Mouse (Mus musculus): Measurements from ENCODE around the gene U2af1. TPM values are rescaled to one million over a fixed set of nuclear protein-coding genes. Genes with fewer than 3 reads are reported as not detected.

The U2af1 gene
- polyA plus RNA-seq, 1 experiment from 2014 or later = 139 TPM

DNA sequence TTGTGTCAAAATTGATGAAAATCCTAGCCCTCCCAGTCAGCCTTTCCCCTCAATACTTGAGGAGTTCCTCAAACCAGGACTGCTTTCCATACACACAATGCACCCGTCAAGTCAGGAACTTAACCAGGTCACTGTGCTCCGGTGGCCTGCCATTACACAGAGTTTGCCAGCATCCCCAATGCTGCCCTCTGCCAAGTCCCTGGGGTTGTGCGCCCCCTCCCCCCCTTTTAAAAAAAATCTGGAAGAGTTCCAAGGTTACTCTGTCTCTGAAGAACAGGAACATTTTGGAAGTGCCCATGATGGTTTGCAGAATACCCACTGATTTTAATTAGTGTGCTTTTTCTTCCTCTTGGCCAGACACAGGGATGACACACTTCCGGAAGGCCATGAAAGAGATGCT lies 19.0 kb downstream of the U2af1 start:
- H3K4me2 ChIP-seq = no peak overlapping the region
- no peak overlapping the region for H3K4me3 ChIP-seq (replicated peaks)
- H3K27ac ChIP-seq (replicated peaks) = no peak overlapping the region
- no peaks in the 10 kb centered on the region for H3K36me3 ChIP-seq (replicated peaks)
- H3K27me3 ChIP-seq = peaks cover 40% of the 10 kb centered on the region
- H3K9me3 ChIP-seq (replicated peaks) = no peaks in the 10 kb centered on the region
- H3K9ac ChIP-seq = no peak overlapping the region
- H3K4me1 ChIP-seq (replicated peaks) = peaks cover 23% of the 10 kb centered on the region
- ATAC-seq (ENCODE audit: insufficient read depth) = no peak
- WGBS (ENCODE audit: insufficient replicate concordance) = 68% methylated on average over 4 of the region's 4 CpGs

DNA sequence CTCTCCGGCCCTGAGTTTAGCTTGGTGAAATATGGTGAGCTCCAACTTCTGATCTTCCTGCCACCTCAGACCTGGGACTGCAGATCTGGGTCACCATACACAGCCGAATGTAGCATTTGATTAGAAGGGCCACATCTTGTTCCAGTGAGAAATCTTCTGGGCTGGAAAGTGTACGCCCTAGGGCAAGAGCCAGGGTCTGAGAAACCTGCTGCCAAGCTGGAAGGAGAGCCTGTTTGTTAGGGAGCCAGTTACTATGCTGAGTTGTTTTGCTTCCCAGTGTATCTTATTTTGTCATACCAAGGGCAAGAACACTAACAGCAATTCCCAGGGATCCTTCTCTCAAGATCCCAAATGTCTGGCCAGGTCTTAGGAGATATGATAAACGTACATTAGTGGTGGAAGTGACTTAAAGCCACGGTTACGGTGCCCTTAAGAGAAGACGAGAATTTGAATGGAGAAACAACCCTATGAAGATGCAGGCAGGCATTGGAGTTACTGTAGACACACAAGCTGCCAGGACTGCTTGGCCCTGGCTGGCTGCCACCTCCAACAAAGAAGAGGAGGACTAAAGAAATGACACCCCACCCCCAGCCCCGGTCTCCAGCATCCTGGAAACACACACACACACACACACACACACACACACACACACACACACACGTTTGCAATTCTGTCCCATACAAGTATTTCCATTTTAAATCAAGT lies 20.7 kb downstream of the U2af1 start:
- H3K9ac ChIP-seq = no peak overlapping the region
- H3K4me2 ChIP-seq = no peak overlapping the region
- H3K36me3 ChIP-seq (replicated peaks) = no peaks in the 10 kb centered on the region
- peaks cover 23% of the 10 kb centered on the region for H3K4me1 ChIP-seq (replicated peaks)
- no peaks in the 10 kb centered on the region for H3K9me3 ChIP-seq (replicated peaks)
- peak overlapping the region; percentile 77 for H3K27ac ChIP-seq (replicated peaks)
- ATAC-seq (ENCODE audit: insufficient read depth) = no peak
- 54% methylated on average over 9 of the region's 9 CpGs for WGBS (ENCODE audit: insufficient replicate concordance)
- peaks cover 44% of the 10 kb centered on the region for H3K27me3 ChIP-seq
- H3K4me3 ChIP-seq (replicated peaks) = no peak overlapping the region

DNA sequence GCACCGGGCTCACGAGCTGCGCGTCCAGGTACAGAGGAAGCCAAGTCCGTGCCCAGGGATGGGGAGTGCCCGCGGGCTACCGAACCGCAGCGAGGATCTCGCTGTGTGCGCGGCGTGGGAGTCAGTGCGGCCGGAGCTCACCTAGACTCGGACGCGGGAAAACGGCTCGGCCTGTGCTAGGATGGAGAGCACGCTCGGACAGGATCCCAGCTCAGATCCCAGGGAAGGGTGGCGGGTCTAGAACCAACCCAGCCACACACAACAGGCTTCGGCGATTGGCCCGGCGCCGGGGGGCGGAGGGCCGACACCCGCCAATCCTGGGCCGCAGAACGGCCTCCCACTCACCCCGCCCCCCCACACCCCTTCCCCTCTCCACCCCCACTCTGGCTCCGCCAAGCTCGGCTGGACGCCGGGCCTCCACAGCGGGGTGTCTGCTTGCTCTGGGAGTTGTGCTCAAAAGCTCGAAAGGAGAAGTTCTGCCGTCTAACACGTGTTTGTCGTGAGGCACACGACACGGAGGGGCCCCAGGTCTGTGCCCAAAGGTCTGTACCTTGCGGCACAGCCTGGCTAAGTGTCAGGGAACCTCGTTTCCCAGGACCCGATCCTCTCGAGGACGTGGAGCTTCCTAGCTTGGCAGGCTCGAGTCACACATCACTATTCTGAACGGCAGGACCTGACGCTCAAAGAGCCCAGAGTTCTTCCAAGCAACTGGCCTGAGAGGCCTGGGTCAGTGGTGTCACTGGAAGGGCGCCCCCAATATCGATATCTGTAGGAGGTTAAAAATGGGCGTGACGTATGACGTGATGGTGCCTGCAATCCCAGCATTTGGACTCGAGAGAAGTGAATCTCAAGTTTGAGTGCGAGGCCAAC lies 21.5 kb downstream of the U2af1 start, which contains the start of gene Cbs:
Gene Cbs, minus strand, starts transcription at position 297 of the 870 bp plus-strand sequence.
- peak; percentile 87 for ATAC-seq (ENCODE audit: insufficient read depth)
- WGBS (ENCODE audit: insufficient replicate concordance) = 2% methylated on average over 60 of the region's 61 CpGs
- H3K9ac ChIP-seq = peak within 1 kb of the TSS; percentile 39; the same call in 1 of the 2 replicates
- peak within 1 kb of the TSS; percentile 80 for H3K27ac ChIP-seq (replicated peaks)
- peak within 1 kb of the TSS; percentile 71 for H3K4me2 ChIP-seq
- peaks cover 28% of the 10 kb centered on the region for H3K4me1 ChIP-seq (replicated peaks)
- no peaks in the 10 kb centered on the region for H3K36me3 ChIP-seq (replicated peaks)
- H3K4me3 ChIP-seq (replicated peaks) = peak within 1 kb of the TSS; percentile 53
- peaks cover 44% of the 10 kb centered on the region for H3K27me3 ChIP-seq
- no peaks in the 10 kb centered on the region for H3K9me3 ChIP-seq (replicated peaks)

DNA sequence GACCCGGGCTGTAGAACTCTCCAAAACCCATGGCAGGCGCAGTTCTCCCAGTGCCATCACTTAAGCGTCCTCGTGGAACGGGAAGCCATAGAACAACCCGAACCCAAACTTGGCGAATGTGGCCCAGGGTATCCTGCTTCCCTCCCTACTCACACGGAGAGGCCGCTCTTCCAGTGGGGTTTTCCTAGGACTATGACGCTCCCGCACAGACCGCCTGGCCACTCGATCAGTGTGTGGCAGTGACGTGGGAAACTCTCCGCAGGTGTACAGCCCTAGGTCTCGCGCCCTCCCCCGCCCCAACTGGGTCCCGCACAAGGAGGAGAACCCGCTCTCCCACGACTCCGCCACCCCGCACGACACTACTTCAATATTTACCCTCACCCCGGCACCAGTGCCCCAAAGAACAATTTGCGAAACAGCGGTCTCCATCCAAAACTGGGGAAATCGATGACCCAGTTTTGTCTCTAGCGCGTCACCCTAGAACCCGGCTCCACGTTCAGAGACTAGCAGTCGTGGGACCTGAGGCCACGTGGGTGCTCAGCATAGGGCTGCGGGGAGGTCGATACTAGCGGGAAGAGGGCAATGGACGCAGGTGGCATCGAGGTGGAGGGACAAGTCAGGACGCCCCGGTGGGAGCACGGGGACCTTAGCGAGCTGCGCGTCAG lies 22.3 kb downstream of the U2af1 start:
- Histone ChIP-seq H3K4me2 (peak overlapping the region; percentile 71), H3K4me1 (replicated peaks) (peaks cover 28% of the 10 kb centered on the region), H3K9ac (peak overlapping the region; percentile 39; the same call in 1 of the 2 replicates), H3K36me3 (replicated peaks) (no peaks in the 10 kb centered on the region), H3K9me3 (replicated peaks) (no peaks in the 10 kb centered on the region), H3K4me3 (replicated peaks) (peak overlapping the region; percentile 53), H3K27me3 (peaks cover 44% of the 10 kb centered on the region), H3K27ac (replicated peaks) (peak overlapping the region; percentile 80)
- WGBS (ENCODE audit: insufficient replicate concordance) = 5% methylated on average over 45 of the region's 45 CpGs
- peak; percentile 58 for ATAC-seq (ENCODE audit: insufficient read depth)

DNA sequence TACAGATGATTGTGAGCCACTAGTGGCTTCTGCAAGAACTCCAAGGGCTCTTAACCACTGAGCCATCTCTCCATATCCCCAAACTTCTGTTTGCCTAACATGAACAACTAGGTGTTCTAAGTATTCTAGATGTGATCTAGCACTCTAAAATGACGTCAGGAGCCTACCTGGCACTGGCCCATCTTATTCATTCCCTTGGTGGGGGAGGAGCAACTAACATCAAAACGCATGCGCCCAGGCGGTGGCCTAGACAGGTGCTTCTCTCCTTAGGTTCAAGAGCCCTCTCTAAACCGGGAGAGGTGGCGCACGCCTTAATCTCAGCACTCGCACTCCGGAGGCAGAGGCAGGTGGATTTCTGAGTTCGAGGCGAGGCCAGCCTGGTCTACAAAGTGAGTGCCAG lies 22.9 kb downstream of the U2af1 start:
- Histone ChIP-seq H3K27ac (replicated peaks) (0 out of 2 replicates have a peak overlapping the region, but pooled peaks have one; percentile 42), H3K9ac (no peak overlapping the region), H3K4me3 (replicated peaks) (peak overlapping the region; percentile 53), H3K4me2 (peak overlapping the region; percentile 71), H3K9me3 (replicated peaks) (no peaks in the 10 kb centered on the region), H3K4me1 (replicated peaks) (peaks cover 31% of the 10 kb centered on the region), H3K27me3 (peaks cover 44% of the 10 kb centered on the region), H3K36me3 (replicated peaks) (no peaks in the 10 kb centered on the region)
- no peak for ATAC-seq (ENCODE audit: insufficient read depth)
- WGBS (ENCODE audit: insufficient replicate concordance) = 59% methylated on average over 11 of the region's 11 CpGs

DNA sequence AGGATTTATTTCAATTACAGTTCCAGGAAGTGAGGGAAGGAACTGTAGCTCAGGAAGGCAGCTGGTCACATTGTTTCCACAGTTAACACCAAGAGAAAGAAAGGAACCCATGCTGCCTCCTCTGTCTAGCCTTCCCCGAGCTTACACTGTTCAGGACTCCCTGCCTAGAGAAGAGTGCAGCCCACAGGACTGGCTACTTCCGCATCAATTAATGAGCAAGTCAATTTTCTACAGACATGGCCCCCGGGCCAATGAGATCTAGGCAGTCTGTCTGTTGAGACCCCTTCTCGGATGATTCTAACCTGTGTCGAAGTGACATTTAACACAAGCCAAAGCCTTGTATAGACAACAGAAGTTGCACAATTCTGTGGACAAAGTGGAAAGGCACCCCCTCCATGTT lies 23.8 kb downstream of the U2af1 start:
- peak overlapping the region; percentile 13; the same call in 1 of the 2 replicates for H3K4me2 ChIP-seq

DNA sequence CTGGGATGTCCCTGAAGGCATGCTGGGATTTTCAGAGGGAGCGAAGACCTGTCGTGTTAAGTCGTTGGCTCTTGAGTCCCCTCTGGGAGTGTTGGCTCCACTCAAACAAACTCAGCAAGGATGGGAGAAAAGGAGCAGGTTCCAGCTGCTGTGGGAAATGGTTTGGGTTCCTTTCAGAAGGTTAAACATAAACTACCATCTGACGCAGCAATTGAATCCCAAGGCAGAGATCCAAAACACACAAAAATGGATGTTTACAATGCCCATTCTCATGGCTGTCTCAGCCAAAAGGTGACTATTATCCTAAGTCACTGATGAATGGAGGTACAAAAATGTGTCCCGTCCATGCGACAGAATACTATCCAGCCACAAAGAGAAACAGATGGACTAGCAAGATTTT lies 25.7 kb downstream of the U2af1 start:
- peaks cover 37% of the 10 kb centered on the region for H3K27me3 ChIP-seq
- H3K4me2 ChIP-seq = peak overlapping the region; percentile 20; the same call in 1 of the 2 replicates
- H3K9me3 ChIP-seq (replicated peaks) = no peaks in the 10 kb centered on the region
- H3K27ac ChIP-seq (replicated peaks) = peak overlapping the region; percentile 53; the same call in 1 of the 2 replicates
- H3K4me1 ChIP-seq (replicated peaks) = peaks cover 27% of the 10 kb centered on the region
- H3K9ac ChIP-seq = no peak overlapping the region
- ATAC-seq (ENCODE audit: insufficient read depth) = no peak
- no peaks in the 10 kb centered on the region for H3K36me3 ChIP-seq (replicated peaks)
- 62% methylated on average over 6 of the region's 6 CpGs for WGBS (ENCODE audit: insufficient replicate concordance)
- no peak overlapping the region for H3K4me3 ChIP-seq (replicated peaks)

More for the DNA sequence above, 23.8 kb downstream of the U2af1 start:
- Histone ChIP-seq H3K9ac (no peak overlapping the region), H3K4me1 (replicated peaks) (peaks cover 30% of the 10 kb centered on the region), H3K4me3 (replicated peaks) (no peak overlapping the region), H3K27me3 (peaks cover 44% of the 10 kb centered on the region), H3K27ac (replicated peaks) (no peak overlapping the region), H3K9me3 (replicated peaks) (no peaks in the 10 kb centered on the region), H3K36me3 (replicated peaks) (no peaks in the 10 kb centered on the region)
- ATAC-seq (ENCODE audit: insufficient read depth) = no peak
- whole genome bisulfite sequencing (ENCODE audit: insufficient replicate concordance) = 51% methylated on average over 5 of the region's 5 CpGs

DNA sequence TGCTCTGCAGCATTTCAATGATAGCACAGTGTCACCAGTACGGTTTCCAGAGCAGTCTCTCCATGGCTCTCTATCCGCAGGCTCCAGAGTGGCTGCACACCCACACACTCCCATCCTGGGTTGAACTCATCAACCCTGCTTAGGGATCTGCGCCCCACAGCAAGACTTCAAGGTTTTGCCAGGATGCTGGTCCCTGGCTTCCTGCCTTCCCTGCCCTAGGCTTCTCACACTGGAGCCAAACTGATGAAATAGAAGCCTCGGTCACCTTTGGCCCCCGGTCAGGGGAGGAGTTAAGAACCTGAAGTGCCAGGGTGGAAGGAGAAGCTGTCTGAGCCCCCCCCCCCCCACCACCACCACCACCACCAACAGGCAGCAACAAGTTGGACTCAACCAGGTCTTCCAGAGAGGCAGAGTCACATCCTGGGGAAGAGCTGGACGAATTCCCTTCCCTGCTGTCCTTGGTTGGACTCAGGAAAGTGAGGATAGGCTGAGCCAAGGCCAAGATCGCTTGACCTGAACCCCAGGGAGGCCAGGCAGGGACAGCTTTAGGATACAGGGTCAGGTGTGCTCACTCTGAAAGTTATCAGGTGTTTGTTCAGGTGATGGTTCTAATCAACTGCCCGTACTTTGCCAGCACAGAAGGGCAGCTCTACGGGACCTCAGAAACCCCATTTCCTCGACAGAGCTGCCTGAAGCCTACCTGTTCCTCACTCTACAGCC lies 27.5 kb downstream of the U2af1 start:
- H3K27ac ChIP-seq (replicated peaks) = no peak overlapping the region
- H3K36me3 ChIP-seq (replicated peaks) = peaks cover 3% of the 10 kb centered on the region; the same call in 1 of the 2 replicates
- ATAC-seq (ENCODE audit: insufficient read depth) = no peak
- no peaks in the 10 kb centered on the region for H3K9me3 ChIP-seq (replicated peaks)
- no peak overlapping the region for H3K4me2 ChIP-seq
- peaks cover 10% of the 10 kb centered on the region; the same call in 1 of the 2 replicates for H3K4me1 ChIP-seq (replicated peaks)
- peaks cover 20% of the 10 kb centered on the region for H3K27me3 ChIP-seq
- no peak overlapping the region for H3K4me3 ChIP-seq (replicated peaks)
- no peak overlapping the region for H3K9ac ChIP-seq
- WGBS (ENCODE audit: insufficient replicate concordance) = 62% methylated on average over 10 of the region's 10 CpGs

DNA sequence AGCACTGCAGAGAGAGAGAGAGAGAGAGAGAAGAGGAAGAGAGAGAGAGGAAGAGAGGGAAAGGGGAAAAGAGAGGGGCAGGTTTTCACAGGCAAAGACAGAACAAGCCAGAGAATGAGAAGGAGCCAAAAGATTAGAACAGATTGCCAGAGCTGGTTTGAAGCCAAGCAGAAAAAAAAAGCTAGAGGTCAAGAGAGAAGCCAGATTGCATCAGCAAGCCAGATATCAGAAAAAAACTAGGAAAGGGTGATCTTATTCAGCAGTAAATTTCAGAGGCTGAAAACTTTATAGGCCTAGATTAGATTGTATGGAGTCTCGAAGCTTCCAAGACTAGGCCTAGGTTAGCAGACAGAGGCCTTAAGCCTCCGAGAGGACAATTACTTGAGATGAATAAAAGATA lies 30.7 kb downstream of the U2af1 start:
- peaks cover 3% of the 10 kb centered on the region; the same call in 1 of the 2 replicates for H3K36me3 ChIP-seq (replicated peaks)
- no peak overlapping the region for H3K27ac ChIP-seq (replicated peaks)
- no peak overlapping the region for H3K9ac ChIP-seq
- H3K9me3 ChIP-seq (replicated peaks) = no peaks in the 10 kb centered on the region
- WGBS (ENCODE audit: insufficient replicate concordance) = 71% methylated on average over 2 of the region's 2 CpGs
- H3K27me3 ChIP-seq = no peaks in the 10 kb centered on the region
- peaks cover 10% of the 10 kb centered on the region; the same call in 1 of the 2 replicates for H3K4me1 ChIP-seq (replicated peaks)
- H3K4me3 ChIP-seq (replicated peaks) = no peak overlapping the region
- H3K4me2 ChIP-seq = no peak overlapping the region
- no peak for ATAC-seq (ENCODE audit: insufficient read depth)

DNA sequence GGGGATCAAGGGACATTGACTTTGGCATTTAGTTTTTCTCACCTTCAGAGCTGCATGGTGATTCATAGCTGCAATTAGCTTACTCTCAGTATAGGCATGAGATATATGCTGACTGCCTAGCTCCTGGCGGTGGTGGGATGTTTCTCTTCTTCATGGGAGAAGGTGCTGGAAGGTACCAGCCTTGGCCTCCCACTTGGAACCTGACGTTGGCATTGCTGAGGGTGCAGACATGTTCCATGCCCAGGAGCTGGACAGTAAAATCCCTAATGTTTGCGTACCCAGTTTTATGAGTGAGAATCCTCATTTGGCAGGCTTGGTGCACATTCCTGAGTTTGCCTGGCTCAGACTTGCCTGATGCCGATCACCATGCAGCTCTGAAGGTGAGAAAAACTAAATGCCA lies 35.6 kb downstream of the U2af1 start:
- no peaks in the 10 kb centered on the region for H3K4me1 ChIP-seq (replicated peaks)
- no peaks in the 10 kb centered on the region for H3K9me3 ChIP-seq (replicated peaks)
- no peak overlapping the region for H3K27ac ChIP-seq (replicated peaks)
- H3K4me3 ChIP-seq (replicated peaks) = no peak overlapping the region
- H3K27me3 ChIP-seq = no peaks in the 10 kb centered on the region
- 70% methylated on average over 4 of the region's 4 CpGs for WGBS (ENCODE audit: insufficient replicate concordance)
- peaks cover 11% of the 10 kb centered on the region; the same call in 1 of the 2 replicates for H3K36me3 ChIP-seq (replicated peaks)
- no peak overlapping the region for H3K4me2 ChIP-seq
- H3K9ac ChIP-seq = no peak overlapping the region
- no peak for ATAC-seq (ENCODE audit: insufficient read depth)
